Mouse (Mus musculus): ENCODE results near the gene Rundc3a. TPM values are rescaled to one million over a fixed set of nuclear protein-coding genes. Genes with fewer than 3 reads are reported as not detected.
A peak's percentile ranks its signal among the peaks of the same experiment; 100 is the strongest.

Gene Rundc3a
- polyA plus RNA-seq, 1 experiment from 2014 or later, result 161 TPM

DNA sequence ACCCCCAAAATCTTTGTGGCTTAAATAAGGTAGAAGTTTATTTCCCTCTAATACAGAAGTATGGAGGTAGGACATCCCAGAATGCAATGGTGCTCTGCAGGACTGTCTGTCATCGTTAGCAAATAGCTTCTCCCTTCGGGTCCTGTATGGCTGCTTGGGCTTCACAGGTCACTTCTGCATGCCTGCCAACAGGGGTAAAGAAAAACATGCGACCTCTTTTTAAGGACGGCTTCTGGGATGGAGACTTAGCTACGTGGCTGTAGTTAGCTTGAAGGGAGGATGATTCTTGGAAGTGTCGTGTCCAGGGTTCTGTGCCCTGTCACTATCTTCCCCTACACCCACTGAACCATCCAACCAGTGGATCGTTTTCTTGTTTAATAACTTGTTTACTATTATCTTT is 22.9 kb upstream of the Rundc3a start:
- Histone ChIP-seq H3K4me1 (replicated peaks) (peaks cover 3% of the 10 kb centered on the region), H3K4me2 (no peak overlapping the region), H3K36me3 (no peaks in the 10 kb centered on the region), H3K9ac (no peak overlapping the region), H3K27me3 (0 out of 2 replicates have a peak, but pooled peaks cover 7% of the 10 kb centered on the region), H3K27ac (replicated peaks) (no peak overlapping the region), H3K4me3 (no peak overlapping the region), H3K9me3 (no peaks in the 10 kb centered on the region)
- 61% methylated on average over 7 of the region's 7 CpGs for WGBS
- ATAC-seq (ENCODE audit: low read depth), result no peak

DNA sequence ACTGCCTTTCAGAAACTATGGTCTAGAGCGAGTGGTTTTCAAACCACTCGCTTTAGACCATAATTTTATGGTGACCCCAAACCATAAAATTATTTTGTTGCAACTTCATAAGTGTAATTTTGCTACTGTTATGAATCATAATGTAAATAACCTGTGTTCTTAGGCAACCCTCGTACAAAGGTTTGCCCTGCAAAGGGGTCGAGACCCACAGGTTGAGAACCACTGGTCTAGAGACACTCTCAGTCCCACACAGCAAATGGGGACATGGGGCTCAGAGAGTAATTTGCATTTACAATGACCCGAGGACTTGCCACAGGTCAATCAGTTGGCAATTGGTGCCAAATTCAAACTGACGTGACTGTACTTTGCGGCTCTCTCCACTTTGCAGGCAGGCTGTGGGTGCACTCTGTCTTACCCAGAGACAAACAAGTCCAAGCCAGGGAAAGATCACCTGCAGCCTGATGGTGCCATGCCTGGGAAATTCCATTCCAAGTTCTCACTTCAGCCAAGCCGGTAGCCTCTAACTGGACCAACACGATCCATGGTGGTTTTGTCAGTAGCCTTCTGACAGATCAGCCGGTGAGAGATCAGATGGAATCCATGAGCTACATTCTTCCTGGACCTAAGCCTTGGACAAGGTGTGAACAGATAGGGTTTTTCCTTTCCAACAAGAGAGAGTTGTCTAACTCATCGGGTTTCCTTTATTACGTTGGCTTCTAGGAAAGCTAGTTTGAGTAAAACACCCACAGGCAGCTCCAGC is 21.1 kb upstream of the Rundc3a start:
- H3K27ac ChIP-seq (replicated peaks), result no peak overlapping the region
- H3K9me3 ChIP-seq, result no peaks in the 10 kb centered on the region
- WGBS, result 85% methylated on average over 12 of the region's 12 CpGs
- no peak for ATAC-seq (ENCODE audit: low read depth)
- no peaks in the 10 kb centered on the region for H3K36me3 ChIP-seq
- 0 out of 2 replicates have a peak, but pooled peaks cover 4% of the 10 kb centered on the region for H3K27me3 ChIP-seq
- H3K4me1 ChIP-seq (replicated peaks), result peaks cover 17% of the 10 kb centered on the region
- H3K9ac ChIP-seq, result no peak overlapping the region
- no peak overlapping the region for H3K4me2 ChIP-seq
- no peak overlapping the region for H3K4me3 ChIP-seq

DNA sequence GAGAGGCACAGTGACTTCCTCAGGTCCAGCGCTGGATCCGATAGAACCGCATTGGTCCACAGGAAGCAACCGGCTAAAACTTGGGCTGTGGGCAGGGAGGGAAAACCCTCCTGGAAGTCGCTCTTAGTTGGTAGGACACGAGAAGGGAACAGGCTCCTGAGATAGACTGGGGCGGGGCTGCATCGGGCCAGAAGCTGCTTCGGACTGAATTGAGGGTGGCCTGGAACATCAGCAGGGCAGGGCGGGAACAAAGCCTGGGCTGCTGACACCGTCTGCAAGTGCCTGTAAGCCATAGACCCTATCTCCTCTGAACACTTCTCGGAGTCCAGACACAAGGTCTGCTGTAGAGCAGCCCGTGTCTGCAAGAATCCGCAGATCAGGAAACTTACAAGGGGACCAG is 20.3 kb upstream of the Rundc3a start:
- no peaks in the 10 kb centered on the region for H3K9me3 ChIP-seq
- H3K4me1 ChIP-seq (replicated peaks), result peaks cover 17% of the 10 kb centered on the region
- WGBS, result 41% methylated on average over 14 of the region's 14 CpGs
- H3K27ac ChIP-seq (replicated peaks), result no peak overlapping the region
- H3K36me3 ChIP-seq, result no peaks in the 10 kb centered on the region
- no peak overlapping the region for H3K4me2 ChIP-seq
- H3K27me3 ChIP-seq, result 0 out of 2 replicates have a peak, but pooled peaks cover 4% of the 10 kb centered on the region
- ATAC-seq (ENCODE audit: low read depth), result no peak
- H3K4me3 ChIP-seq, result no peak overlapping the region
- no peak overlapping the region for H3K9ac ChIP-seq

DNA sequence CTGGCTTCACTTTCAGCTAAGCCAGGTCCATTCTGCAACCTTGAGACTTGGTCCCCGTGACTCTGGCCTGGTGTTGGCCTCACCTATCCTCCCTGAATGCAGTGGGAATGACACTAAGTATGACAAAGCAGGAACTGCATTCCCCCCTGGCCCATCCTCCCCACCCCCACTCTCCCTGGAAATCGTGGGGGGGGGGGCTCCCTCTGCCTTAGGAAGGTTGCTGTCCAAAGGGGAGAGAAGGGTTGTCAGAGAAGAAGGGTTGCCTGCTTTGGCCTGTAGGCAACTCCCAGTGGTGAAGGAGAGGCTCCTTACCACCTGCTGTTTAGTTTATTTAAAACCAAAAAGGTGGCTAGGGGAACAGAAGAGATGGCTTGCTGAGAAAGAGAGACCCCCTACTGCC is 19.6 kb upstream of the Rundc3a start:
- ATAC-seq (ENCODE audit: low read depth), result no peak
- Histone ChIP-seq H3K4me2 (no peak overlapping the region), H3K4me1 (replicated peaks) (peaks cover 17% of the 10 kb centered on the region), H3K27me3 (0 out of 2 replicates have a peak, but pooled peaks cover 4% of the 10 kb centered on the region), H3K9ac (no peak overlapping the region), H3K4me3 (no peak overlapping the region), H3K9me3 (no peaks in the 10 kb centered on the region), H3K27ac (replicated peaks) (no peak overlapping the region), H3K36me3 (no peaks in the 10 kb centered on the region)
- WGBS, result 29% methylated on average over 2 of the region's 2 CpGs

DNA sequence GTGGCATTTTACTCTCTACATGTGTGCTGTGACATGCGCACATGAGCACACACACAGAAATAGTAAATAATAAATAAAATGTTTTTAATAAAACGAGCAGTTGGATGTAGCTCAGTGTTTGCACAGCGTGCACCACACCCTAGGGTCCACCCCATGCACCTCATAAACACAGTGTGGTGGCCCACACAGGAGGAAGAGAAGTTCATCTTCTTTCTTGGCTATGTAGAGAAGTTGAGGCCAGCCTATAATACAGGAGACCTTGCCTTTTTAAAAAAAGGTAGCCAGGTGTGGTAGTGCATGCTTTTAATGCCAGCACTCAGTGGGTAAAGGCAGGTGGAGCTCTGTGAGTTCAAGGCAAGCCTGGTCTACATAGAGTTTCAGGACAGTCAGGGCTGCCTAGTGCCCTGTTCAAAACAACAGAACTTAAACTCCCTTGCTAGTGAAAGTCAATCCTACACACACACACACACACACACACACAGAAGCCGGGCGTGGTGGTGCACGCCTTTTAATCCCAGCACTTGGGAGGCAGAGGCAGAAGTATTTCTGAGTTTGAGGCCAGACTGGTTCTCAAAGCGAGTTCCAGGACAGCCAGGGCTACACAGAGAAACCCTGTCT is 19.0 kb upstream of the Rundc3a start:
- H3K9me3 ChIP-seq, result 0 out of 2 replicates have a peak, but pooled peaks cover 5% of the 10 kb centered on the region
- peaks cover 17% of the 10 kb centered on the region for H3K4me1 ChIP-seq (replicated peaks)
- no peaks in the 10 kb centered on the region for H3K36me3 ChIP-seq
- H3K4me2 ChIP-seq, result no peak overlapping the region
- no peak overlapping the region for H3K27ac ChIP-seq (replicated peaks)
- WGBS, result 76% methylated on average over 7 of the region's 7 CpGs
- H3K4me3 ChIP-seq, result no peak overlapping the region
- ATAC-seq (ENCODE audit: low read depth), result no peak
- no peak overlapping the region for H3K9ac ChIP-seq
- 0 out of 2 replicates have a peak, but pooled peaks cover 4% of the 10 kb centered on the region for H3K27me3 ChIP-seq

DNA sequence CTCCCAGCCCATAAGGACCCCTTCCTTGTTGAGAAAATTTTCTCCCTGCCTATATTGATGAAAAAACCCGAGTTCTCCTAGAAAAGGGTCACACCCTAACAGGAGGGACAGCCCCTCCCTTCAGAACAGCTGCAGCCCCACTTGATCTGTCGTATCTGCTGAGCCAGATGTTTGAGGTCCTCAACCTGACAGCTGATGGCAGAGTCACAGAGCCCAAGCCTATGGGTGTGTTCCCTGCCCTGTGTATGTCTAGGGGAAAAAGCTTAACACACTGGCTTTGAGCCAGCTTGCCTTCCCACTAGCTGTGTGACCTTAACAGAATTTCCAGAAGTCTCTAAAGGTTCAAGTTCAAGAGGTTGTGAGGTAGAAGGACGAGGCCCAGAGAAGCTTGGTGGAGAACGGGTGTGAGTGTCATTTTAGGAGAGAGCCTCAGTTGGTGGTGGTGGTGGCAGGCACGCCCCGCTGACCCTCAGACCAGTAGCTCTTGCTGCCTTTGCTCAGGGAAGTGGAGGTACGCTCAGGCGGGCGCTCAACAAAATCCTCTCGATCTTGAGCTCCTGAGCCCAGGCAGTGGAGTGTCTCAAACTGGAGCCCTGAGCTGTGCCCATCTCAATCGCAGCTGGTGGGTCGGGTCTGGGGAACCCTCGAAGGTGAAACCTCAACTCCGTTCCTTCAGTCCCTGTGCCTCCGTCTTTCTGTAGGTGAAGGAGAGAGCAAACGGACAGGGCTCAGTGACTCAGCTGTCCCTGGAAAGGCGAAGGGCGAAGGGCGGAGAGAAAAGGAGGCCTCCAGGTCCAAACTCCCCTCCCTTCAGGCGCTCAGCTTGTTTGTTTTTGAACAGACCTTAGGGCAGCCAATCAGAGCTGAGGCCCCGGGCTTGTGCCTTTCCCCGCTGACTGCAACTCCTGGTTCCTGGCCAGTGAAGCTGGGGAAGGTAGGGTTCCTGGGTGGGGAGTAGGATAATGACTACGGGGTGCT is 17.7 kb upstream of the Rundc3a start:
- 0 out of 2 replicates have a peak overlapping the region, but pooled peaks have one; percentile 31 for H3K9ac ChIP-seq
- ATAC-seq (ENCODE audit: low read depth), result no peak
- H3K9me3 ChIP-seq, result 0 out of 2 replicates have a peak, but pooled peaks cover 6% of the 10 kb centered on the region
- H3K4me3 ChIP-seq, result peak overlapping the region; percentile 8; the same call in 1 of the 2 replicates
- H3K4me2 ChIP-seq, result peak overlapping the region; percentile 46
- WGBS, result 6% methylated on average over 23 of the region's 23 CpGs
- H3K36me3 ChIP-seq, result no peaks in the 10 kb centered on the region
- 0 out of 2 replicates have a peak, but pooled peaks cover 4% of the 10 kb centered on the region for H3K27me3 ChIP-seq
- no peak overlapping the region for H3K27ac ChIP-seq (replicated peaks)
- H3K4me1 ChIP-seq (replicated peaks), result peaks cover 17% of the 10 kb centered on the region

DNA sequence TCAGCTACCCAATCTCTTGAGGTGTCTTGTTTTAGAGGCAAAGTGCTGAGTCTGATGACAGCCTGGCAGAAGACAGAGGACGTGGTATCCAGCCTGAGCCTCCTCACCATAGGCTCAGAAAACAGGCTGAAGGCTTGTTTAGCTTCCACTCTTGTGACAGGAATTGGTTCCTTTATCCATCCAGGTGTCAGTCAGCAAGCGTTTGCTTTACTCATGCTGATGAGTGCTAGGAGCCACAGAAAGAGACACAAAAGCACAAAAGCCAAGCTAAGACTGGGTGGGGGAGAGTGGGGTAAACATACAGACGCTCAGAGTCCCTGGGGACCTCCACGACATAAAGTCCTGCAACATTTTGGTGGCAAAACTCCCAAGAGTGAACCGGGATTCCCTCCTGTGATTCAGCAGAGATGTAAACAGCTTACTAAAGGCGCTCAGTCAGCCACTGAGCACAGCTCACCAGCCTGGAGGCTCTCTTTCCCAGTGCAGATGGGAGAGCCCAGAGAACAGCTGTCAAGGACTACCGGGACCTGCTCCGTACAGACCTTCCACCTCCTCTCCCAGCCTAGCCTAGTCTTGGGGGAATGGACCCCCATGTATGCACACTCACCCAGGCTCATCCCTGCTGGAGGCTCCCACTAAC is 16.9 kb upstream of the Rundc3a start:
- Histone ChIP-seq H3K9ac (0 out of 2 replicates have a peak overlapping the region, but pooled peaks have one; percentile 31), H3K27me3 (0 out of 2 replicates have a peak, but pooled peaks cover 4% of the 10 kb centered on the region), H3K4me1 (replicated peaks) (peaks cover 21% of the 10 kb centered on the region), H3K4me3 (no peak overlapping the region), H3K9me3 (0 out of 2 replicates have a peak, but pooled peaks cover 6% of the 10 kb centered on the region), H3K36me3 (no peaks in the 10 kb centered on the region), H3K4me2 (peak overlapping the region; percentile 46), H3K27ac (replicated peaks) (peak overlapping the region; percentile 38; the same call in 1 of the 2 replicates)
- WGBS, result 18% methylated on average over 8 of the region's 8 CpGs
- ATAC-seq (ENCODE audit: low read depth), result no peak

DNA sequence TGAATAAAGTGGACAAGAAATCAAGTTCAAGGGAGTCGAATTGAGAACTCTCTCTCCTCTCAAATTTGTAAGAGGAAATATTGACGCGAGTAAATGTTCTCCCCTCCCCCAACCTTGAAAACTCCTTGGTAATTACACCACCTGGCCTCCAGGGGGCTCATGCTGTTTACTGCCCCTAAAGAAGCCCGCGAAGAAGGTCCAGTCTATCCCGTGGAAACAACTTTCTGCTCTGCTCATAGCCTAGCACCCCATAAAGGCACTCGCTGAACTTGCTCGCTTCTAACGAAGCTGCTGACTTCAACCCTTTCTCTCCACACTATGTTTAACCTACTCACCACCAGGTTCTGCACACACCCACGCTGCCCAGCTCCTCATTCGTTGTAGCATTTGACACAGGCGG is 16.0 kb upstream of the Rundc3a start:
- no peak overlapping the region for H3K9ac ChIP-seq
- H3K4me3 ChIP-seq, result no peak overlapping the region
- ATAC-seq (ENCODE audit: low read depth), result no peak
- no peak overlapping the region for H3K27ac ChIP-seq (replicated peaks)
- peaks cover 25% of the 10 kb centered on the region for H3K4me1 ChIP-seq (replicated peaks)
- H3K36me3 ChIP-seq, result no peaks in the 10 kb centered on the region
- 0 out of 2 replicates have a peak, but pooled peaks cover 6% of the 10 kb centered on the region for H3K9me3 ChIP-seq
- no peak overlapping the region for H3K4me2 ChIP-seq
- WGBS, result 61% methylated on average over 12 of the region's 12 CpGs
- 0 out of 2 replicates have a peak, but pooled peaks cover 4% of the 10 kb centered on the region for H3K27me3 ChIP-seq

DNA sequence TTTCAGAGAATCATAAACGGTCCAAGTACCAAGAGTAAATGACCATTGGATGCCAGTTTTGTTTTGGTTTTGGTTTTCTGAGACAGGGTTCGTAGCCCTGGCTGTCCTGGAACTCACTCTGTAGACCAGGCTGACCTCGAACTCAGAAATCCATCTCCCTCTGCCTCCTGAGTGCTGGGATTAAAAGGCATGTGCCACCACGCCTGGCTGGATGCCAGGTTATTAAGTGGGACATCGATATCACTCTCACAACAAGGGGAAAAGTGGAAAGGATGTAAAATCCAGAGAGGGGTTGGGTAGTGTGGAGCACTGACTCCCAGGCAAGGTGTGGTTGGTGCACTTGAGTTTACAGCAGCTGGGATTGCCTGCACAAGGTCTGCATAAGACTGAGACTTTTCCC is 13.1 kb upstream of the Rundc3a start:
- no peaks in the 10 kb centered on the region for H3K36me3 ChIP-seq
- H3K27me3 ChIP-seq, result no peaks in the 10 kb centered on the region
- 0 out of 2 replicates have a peak, but pooled peaks cover 6% of the 10 kb centered on the region for H3K9me3 ChIP-seq
- 80% methylated on average over 5 of the region's 5 CpGs for WGBS
- no peak overlapping the region for H3K27ac ChIP-seq (replicated peaks)
- H3K9ac ChIP-seq, result no peak overlapping the region
- no peak overlapping the region for H3K4me2 ChIP-seq
- no peak overlapping the region for H3K4me3 ChIP-seq
- no peak for ATAC-seq (ENCODE audit: low read depth)
- H3K4me1 ChIP-seq (replicated peaks), result peaks cover 24% of the 10 kb centered on the region

DNA sequence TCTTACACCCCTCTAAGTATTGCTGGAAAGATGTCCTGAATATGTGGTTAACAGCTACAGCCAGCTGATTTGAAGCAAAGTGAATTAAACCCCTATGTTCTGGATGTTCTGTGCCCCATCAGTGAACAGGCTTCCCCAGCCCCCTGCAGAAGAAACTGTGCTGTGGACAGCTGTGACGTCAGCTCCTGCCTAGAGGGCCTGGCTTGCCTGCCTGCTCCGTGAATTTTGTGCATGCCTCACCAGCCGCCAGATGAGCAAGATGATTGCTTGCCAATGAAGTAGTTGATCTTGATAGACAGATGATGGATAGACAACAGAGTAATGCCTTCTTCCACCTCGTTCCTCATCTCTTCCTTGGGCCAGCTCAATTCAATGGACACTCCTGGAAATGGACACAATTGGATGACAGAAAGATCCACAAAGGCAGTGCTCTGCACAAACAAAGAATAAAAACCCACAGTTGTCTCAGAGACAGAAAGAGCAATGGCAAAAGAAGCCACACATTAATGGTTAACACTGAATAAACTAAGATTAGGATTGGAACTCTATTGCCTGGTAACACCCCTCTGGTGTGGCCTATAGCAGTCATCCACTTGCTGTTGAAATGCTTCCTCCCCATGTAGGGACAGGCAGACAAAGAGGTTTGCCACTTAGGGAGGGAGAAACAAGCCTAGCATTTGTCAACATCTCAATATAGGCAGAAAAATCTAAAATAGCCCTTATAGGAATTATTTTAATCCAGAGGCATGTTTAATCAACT is 11.7 kb upstream of the Rundc3a start:
- Histone ChIP-seq H3K4me3 (no peak overlapping the region), H3K27me3 (no peaks in the 10 kb centered on the region), H3K27ac (replicated peaks) (no peak overlapping the region), H3K9ac (no peak overlapping the region), H3K9me3 (0 out of 2 replicates have a peak, but pooled peaks cover 6% of the 10 kb centered on the region), H3K4me2 (no peak overlapping the region), H3K36me3 (no peaks in the 10 kb centered on the region), H3K4me1 (replicated peaks) (peaks cover 10% of the 10 kb centered on the region)
- WGBS, result 46% methylated on average over 4 of the region's 4 CpGs
- no peak for ATAC-seq (ENCODE audit: low read depth)
